Mouse (Mus musculus) hematopoietic stem cell, adult 5-6 weeks (primary cell): ENCODE measurements around the gene Pak1. TPM values are rescaled to one million over a fixed set of nuclear protein-coding genes. Genes with fewer than 3 reads are reported as not detected.

Experiments
- ATAC-seq, 2 experiments: fragments of 125-278 bp in 1 of 2; replicated peaks in 1 of 2; 2 replicates each; pipeline ENCODE4 v1.8.0; 2016 to 2017; ENCODE audit warnings: inconsistent platforms in 2 of 2, mild to moderate bottlenecking in 2 of 2, moderate number of reproducible peaks in 2 of 2, low read depth in 1 of 2, moderate TSS enrichment in 1 of 2; ENCODE audit not compliant: low FRiP score in 2 of 2, poor library complexity in 2 of 2, severe bottlenecking in 2 of 2, insufficient read depth in 1 of 2, low TSS enrichment in 1 of 2
- total RNA-seq: library from RNA; stranded (forward); fragments of 172-1452, 232-1000 nt; gene quantifications from 2 replicates; pipeline ENCODE4 v1.2.3, GENCODE M21; 2017

Gene Pak1
- total RNA-seq, 1 experiment from 2014 or later: 48.4 TPM

DNA sequence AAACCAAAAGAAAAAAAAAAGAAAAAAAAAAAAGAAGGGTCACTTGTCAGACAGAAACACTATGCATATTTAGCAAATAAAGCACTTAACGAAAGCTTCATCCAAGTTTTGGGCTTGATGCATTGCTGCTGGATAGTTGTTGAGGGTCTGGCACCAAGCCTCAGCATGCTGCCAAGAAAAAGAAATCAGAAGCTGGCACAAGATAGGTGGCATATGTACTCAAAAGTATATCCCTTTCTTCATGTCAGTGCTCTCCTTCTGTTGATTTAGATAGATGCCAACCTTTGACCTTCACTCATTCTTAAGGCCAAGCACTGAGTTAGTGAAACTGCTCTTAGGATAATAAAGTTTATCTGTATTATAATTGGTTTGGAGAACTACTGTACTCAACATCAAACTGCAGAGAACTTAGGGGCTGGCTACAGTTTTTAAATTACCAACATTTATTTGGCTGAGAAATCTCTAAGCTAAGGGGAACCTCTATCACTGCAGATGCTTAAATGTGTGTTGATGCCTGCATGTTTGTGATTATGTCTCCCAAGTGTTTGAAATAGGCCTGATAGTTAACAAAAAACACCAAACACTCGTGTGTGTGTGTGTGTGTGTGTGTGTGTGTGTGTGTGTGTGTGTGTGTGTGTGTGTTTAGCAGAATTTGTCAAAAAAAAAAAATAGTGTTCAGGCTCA is 126.6 kb downstream of the Pak1 start:
- ATAC-seq: no peak

DNA sequence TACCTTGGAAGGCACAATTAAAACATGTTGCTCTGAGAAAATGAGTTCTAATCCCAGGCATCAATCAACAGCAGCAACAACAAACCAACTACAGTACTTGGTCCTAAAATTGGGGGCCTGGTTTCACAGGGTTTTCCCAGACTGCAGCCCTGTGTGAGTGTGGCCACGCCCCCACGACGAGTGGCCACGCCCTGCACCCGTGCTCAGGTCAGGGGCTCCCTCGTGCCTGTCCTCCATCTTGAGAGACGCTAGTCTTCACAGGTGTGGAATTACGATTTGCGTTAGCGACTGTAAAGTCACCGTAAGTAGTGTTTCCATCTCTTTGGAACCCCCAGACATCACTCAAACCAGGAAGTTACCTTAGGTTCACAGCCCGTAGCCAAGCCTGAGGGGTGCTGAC is 131.4 kb downstream of the Pak1 start, which contains the start of gene Gdpd4:
Gene Gdpd4 (plus strand): TSS at position 214 of the 400 bp plus-strand sequence.
- no peak for ATAC-seq

- ATAC-seq: no peak
Observed at GRCm38 (mm10) chr7:97925819-97926218, 137.5 kb downstream of the Pak1 start.

GRCm38 (mm10) chr7:97926978-97927377 is 138.6 kb downstream of the Pak1 start:
- no peak for ATAC-seq

DNA sequence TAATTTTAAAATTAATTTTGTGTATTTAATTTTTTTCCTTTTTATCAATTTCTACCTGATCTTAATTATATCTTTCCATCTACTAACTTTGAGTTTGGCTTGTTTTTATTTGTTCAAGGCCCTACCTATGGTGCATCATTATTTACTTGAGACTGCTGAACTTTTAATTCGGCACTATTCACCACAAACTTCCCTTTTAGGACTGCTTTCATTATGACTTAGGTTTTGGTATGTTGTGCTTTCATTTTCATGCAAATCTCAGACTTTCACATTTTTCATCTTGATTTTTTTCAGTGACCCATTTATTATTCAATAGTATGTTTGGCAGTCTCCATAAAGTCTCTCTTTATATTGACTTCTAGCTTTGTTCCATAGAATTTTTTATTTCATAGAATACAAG is 156.1 kb downstream of the Pak1 start:
- ATAC-seq: no peak

Other genes starting within 250 kb of the Pak1 start
- gene Aamdc, start 209.0 kb upstream of the Pak1 start, total RNA-seq: 49.9 and 80.4 TPM in 2 replicates
- gene Rsf1, start 208.7 kb upstream of the Pak1 start, total RNA-seq: 68.5 and 75.8 TPM in 2 replicates
- gene Clns1a, start 91.9 kb upstream of the Pak1 start, total RNA-seq: 128 and 154 TPM in 2 replicates
- 2.0 and 2.8 TPM in 2 replicates for gene Aqp11, start 50.3 kb upstream of the Pak1 start, total RNA-seq
- not detected in 2 replicates for gene Gdpd4, start 131.4 kb downstream of the Pak1 start, total RNA-seq